Mouse (Mus musculus): ENCODE results near the gene Sorl1.

GRCm38 (mm10) chr9:42141549-42142210 lies 17.6 kb upstream of the Sorl1 start:
- TF ChIP-seq CTCF (IDR thresholded peaks at IDR 0.05; ENCODE audit: borderline replicate concordance, insufficient read depth, low read length) (no peak), POLR2A (IDR thresholded peaks at IDR 0.05; ENCODE audit: low read depth, low read length) (no peak)
